Mouse (Mus musculus): ENCODE data around the gene Antxr1. TPM values are rescaled to one million over a fixed set of nuclear protein-coding genes. Genes with fewer than 3 reads are reported as not detected.
A peak's percentile ranks its signal among the peaks of the same experiment; 100 is the strongest.

Gene Antxr1
- polyA plus RNA-seq, 1 experiment from 2014 or later: 25.1 TPM

- ChIA-PET CTCF (interaction anchor here (1.2 kb wide), 1 partner anchor 16 kb away, joined by 3 read pairs; no protein-coding TSS in a partner anchor), POLR2A (no interaction called here)
- TF ChIP-seq CTCF (IDR thresholded peaks at IDR 0.05): no peak
- no peaks in the 10 kb centered on the region for H3K27me3 ChIP-seq
- in situ Hi-C loops (cut with MboI; ENCODE audit: low pct_unique_long_range_greater_than_20kb): no loop called here
- DNase-seq (ENCODE audit: low read depth, low spot score) (no peak), ATAC-seq (no peak)
Measured at GRCm38 (mm10) chr6:87189755-87190154, 145.9 kb downstream of the Antxr1 start.

- H3K27me3 ChIP-seq: no peaks in the 10 kb centered on the region
- DNase-seq (ENCODE audit: low read depth, low spot score) (no peak), ATAC-seq (no peak)
- in situ Hi-C loops (cut with MboI; ENCODE audit: low pct_unique_long_range_greater_than_20kb): no loop called here
- POLR2A ChIA-PET: interaction anchor here (0.6 kb wide), 1 partner anchor 513 kb away, joined by 7 read pairs; no protein-coding TSS in a partner anchor
- TF ChIP-seq CTCF (IDR thresholded peaks at IDR 0.05): no peak
- CTCF ChIA-PET: no interaction called here
Measured at GRCm38 (mm10) chr6:87186988-87187387, 148.6 kb downstream of the Antxr1 start.

- DNase-seq (ENCODE audit: low read depth, low spot score) (no peak), ATAC-seq (no peak)
- no peaks in the 10 kb centered on the region for H3K27me3 ChIP-seq
- POLR2A ChIA-PET: no interaction called here
- no peak for TF ChIP-seq CTCF (IDR thresholded peaks at IDR 0.05)
- in situ Hi-C loops (cut with MboI; ENCODE audit: low pct_unique_long_range_greater_than_20kb): no loop called here
- CTCF ChIA-PET: interaction anchor here (0.9 to 1.7 kb wide), 3 partner anchors 11 to 83 kb away, joined by 3 to 4 read pairs (median 3); no protein-coding TSS in a partner anchor
Measured at GRCm38 (mm10) chr6:87184418-87184817, 151.2 kb downstream of the Antxr1 start.

GRCm38 (mm10) chr6:87183981-87184380, 151.6 kb downstream of the Antxr1 start:
- H3K27me3 ChIP-seq: no peaks in the 10 kb centered on the region
- DNase-seq (ENCODE audit: low read depth, low spot score) (no peak), ATAC-seq (no peak)
- in situ Hi-C loops (cut with MboI; ENCODE audit: low pct_unique_long_range_greater_than_20kb): no loop called here
- ChIA-PET CTCF (interaction anchor here (0.9 to 1.7 kb wide), 3 partner anchors 11 to 82 kb away, joined by 3 to 4 read pairs (median 3); no protein-coding TSS in a partner anchor), POLR2A (interaction anchor here (0.8 kb wide), 1 partner anchor 362 kb away, joined by 3 read pairs; no protein-coding TSS in a partner anchor)
- TF ChIP-seq CTCF (IDR thresholded peaks at IDR 0.05): no peak

- no peak for TF ChIP-seq CTCF (IDR thresholded peaks at IDR 0.05)
- POLR2A ChIA-PET: interaction anchor here (0.6 to 1.2 kb wide), 4 partner anchors 13 to 665 kb away, joined by 3 to 4 read pairs (median 4); no protein-coding TSS in a partner anchor
- DNase-seq (ENCODE audit: low read depth, low spot score) (peak; percentile 77), ATAC-seq (peak; percentile 21)
- no peaks in the 10 kb centered on the region for H3K27me3 ChIP-seq
- CTCF ChIA-PET: interaction anchor here (1.4 to 1.7 kb wide), 2 partner anchors 10 to 82 kb away, joined by 3 to 4 read pairs; no protein-coding TSS in a partner anchor
- in situ Hi-C loops (cut with MboI; ENCODE audit: low pct_unique_long_range_greater_than_20kb): no loop called here
Measured at GRCm38 (mm10) chr6:87183159-87183558, 152.5 kb downstream of the Antxr1 start.

- no peak for TF ChIP-seq CTCF (IDR thresholded peaks at IDR 0.05)
- H3K27me3 ChIP-seq: no peaks in the 10 kb centered on the region
- ATAC-seq (no peak), DNase-seq (ENCODE audit: low read depth, low spot score) (no peak)
- ChIA-PET POLR2A (interaction anchor here (1.2 kb wide), 1 partner anchor 13 kb away, joined by 4 read pairs; no protein-coding TSS in a partner anchor), CTCF (interaction anchor here (1.7 kb wide), 1 partner anchor 9 kb away, joined by 3 read pairs; no protein-coding TSS in a partner anchor)
- in situ Hi-C loops (cut with MboI; ENCODE audit: low pct_unique_long_range_greater_than_20kb): no loop called here
Measured at GRCm38 (mm10) chr6:87182736-87183135, 152.9 kb downstream of the Antxr1 start.

GRCm38 (mm10) chr6:87171461-87171860, 164.2 kb downstream of the Antxr1 start:
- TF ChIP-seq CTCF (IDR thresholded peaks at IDR 0.05): no peak
- ChIA-PET POLR2A (no interaction called here), CTCF (no interaction called here)
- ATAC-seq (no peak), DNase-seq (ENCODE audit: low read depth, low spot score) (no peak)
- H3K27me3 ChIP-seq: no peaks in the 10 kb centered on the region
- in situ Hi-C loops (cut with MboI; ENCODE audit: low pct_unique_long_range_greater_than_20kb): no loop called here

GRCm38 (mm10) chr6:87170875-87171274, 164.7 kb downstream of the Antxr1 start:
- no peak for TF ChIP-seq CTCF (IDR thresholded peaks at IDR 0.05)
- H3K27me3 ChIP-seq: no peaks in the 10 kb centered on the region
- ChIA-PET POLR2A (no interaction called here), CTCF (no interaction called here)
- in situ Hi-C loops (cut with MboI; ENCODE audit: low pct_unique_long_range_greater_than_20kb): no loop called here
- ATAC-seq (no peak), DNase-seq (ENCODE audit: low read depth, low spot score) (no peak)

GRCm38 (mm10) chr6:87170277-87170676, 165.3 kb downstream of the Antxr1 start:
- TF ChIP-seq CTCF (IDR thresholded peaks at IDR 0.05): no peak
- DNase-seq (ENCODE audit: low read depth, low spot score): no peak
- no peak for ATAC-seq
- ChIA-PET POLR2A (interaction anchor here (0.6 to 1.3 kb wide), 2 partner anchors 13 to 122 kb away, joined by 3 to 4 read pairs; no protein-coding TSS in a partner anchor), CTCF (interaction anchor here (1.2 kb wide), 2 partner anchors 9 to 11 kb away, joined by 3 read pairs; no protein-coding TSS in a partner anchor)
- in situ Hi-C loops (cut with MboI; ENCODE audit: low pct_unique_long_range_greater_than_20kb): no loop called here
- no peaks in the 10 kb centered on the region for H3K27me3 ChIP-seq

GRCm38 (mm10) chr6:87168021-87168420, 167.6 kb downstream of the Antxr1 start:
- ChIA-PET CTCF (no interaction called here), POLR2A (no interaction called here)
- no peak for TF ChIP-seq CTCF (IDR thresholded peaks at IDR 0.05)
- ATAC-seq: no peak
- H3K27me3 ChIP-seq: no peaks in the 10 kb centered on the region
- no peak for DNase-seq (ENCODE audit: low read depth, low spot score)
- in situ Hi-C loops (cut with MboI; ENCODE audit: low pct_unique_long_range_greater_than_20kb): no loop called here

GRCm38 (mm10) chr6:87166673-87167305, 168.8 kb downstream of the Antxr1 start:
- in situ Hi-C loops (cut with MboI; ENCODE audit: low pct_unique_long_range_greater_than_20kb): no loop called here
- no peak for TF ChIP-seq CTCF (IDR thresholded peaks at IDR 0.05)
- ChIA-PET CTCF (no interaction called here), POLR2A (no interaction called here)
- no peak for DNase-seq (ENCODE audit: low read depth, low spot score)
- ATAC-seq: no peak
- H3K27me3 ChIP-seq: no peaks in the 10 kb centered on the region

All from Patski (cell line).